Mouse (Mus musculus) liver, embryonic 12.5 days (tissue): ENCODE measurements around the gene Ssc4d. TPM values are rescaled to one million over a fixed set of nuclear protein-coding genes. Genes with fewer than 3 reads are reported as not detected.

Source experiments
- ATAC-seq: fragments of 200-750 bp; cut with Nextera tagmentation; 2 replicates; pipeline ENCODE4 v1.8.0; 2017; ENCODE audit warnings: moderate number of reproducible peaks, mild to moderate bottlenecking, moderate library complexity
- H3K27ac ChIP-seq: fragments of 300-500 bp; sonication (generic); 2 replicates; pipeline ENCODE4 v1.5.1; 2016; ENCODE audit warnings: mild to moderate bottlenecking
- H3K27me3 ChIP-seq: fragments of 300-500 bp; sonication (generic); replicated peaks from 2 replicates; pipeline ENCODE4 v1.6.1; 2016; ENCODE audit warnings: mild to moderate bottlenecking, moderate library complexity
- H3K36me3 ChIP-seq: fragments of 300-500 bp; sonication (generic); 2 replicates; pipeline ENCODE4 v1.6.1; 2016; ENCODE audit warnings: mild to moderate bottlenecking, moderate library complexity
- H3K4me1 ChIP-seq: fragments of 300-500 bp; sonication (generic); 2 replicates; pipeline ENCODE4 v1.6.1; 2016
- H3K4me2 ChIP-seq: fragments of 300-500 bp; sonication (generic); 2 replicates; pipeline ENCODE4 v1.6.1; 2016; ENCODE audit warnings: mild to moderate bottlenecking, moderate library complexity
- H3K4me3 ChIP-seq: fragments of 300-500 bp; sonication (generic); 2 replicates; pipeline ENCODE4 v1.5.1; 2016; ENCODE audit warnings: mild to moderate bottlenecking, moderate library complexity
- H3K9ac ChIP-seq: fragments of 300-500 bp; sonication (generic); 2 replicates; pipeline ENCODE4 v1.6.1; 2016; ENCODE audit warnings: mild to moderate bottlenecking, moderate library complexity
- H3K9me3 ChIP-seq: fragments of 300-500 bp; sonication (generic); replicated peaks from 2 replicates; pipeline ENCODE4 v1.6.1; 2016; ENCODE audit warnings: mild to moderate bottlenecking, moderate library complexity
- WGBS: fragments of 180-500 bp; shearing (Covaris S2); methylation state at CpG from one replicate; pipeline ENCODE4 v1.1.7; 2016; ENCODE audit not compliant: insufficient replicate concordance; 5-methylcytosine and 5-hydroxymethylcytosine counted together
- polyA plus RNA-seq: library from polyadenylated mRNA; unstranded; fragments of >200 nt; fragmentation: Nextera tagmentation; extraction: Ambion mirVana; gene quantifications from 2 replicates; pipeline ENCODE4 v1.2.1, GENCODE M21; 2016

Ssc4d gene
- polyA plus RNA-seq, 1 experiment from 2014 or later = 2.0 TPM

DNA sequence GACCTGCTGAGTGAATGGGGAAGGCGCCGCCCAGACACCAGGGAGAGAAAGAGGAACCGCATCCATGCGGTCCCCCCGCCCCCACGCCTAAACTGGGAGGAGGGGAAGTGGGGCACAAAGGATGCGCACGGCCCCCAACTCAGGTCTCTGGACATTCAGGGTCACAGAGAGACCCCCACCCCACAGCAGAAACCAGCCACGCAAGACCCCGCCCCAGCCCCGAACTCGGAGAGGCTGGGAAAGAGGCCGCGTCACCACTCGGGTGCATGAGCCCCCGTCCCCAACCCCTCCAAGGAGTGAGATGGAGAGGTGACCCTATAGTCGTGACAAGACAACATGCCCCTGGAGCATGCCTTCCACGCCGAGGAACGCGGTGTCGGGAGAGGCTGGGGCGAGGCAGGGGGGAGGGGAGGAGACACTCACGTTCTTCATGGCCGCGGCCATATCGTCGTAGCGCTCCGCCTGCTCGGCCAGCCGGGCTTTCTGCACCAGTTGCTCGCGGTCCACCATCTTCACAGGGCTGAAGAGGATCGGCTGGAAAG lies 40.4 kb downstream of the Ssc4d start:
- peak overlapping the region; percentile 97 for H3K4me3 ChIP-seq
- peak overlapping the region; percentile 85 for H3K4me2 ChIP-seq
- under 1% methylated on average over 35 of the region's 35 CpGs for WGBS
- peak; percentile 65 for ATAC-seq
- no peaks in the 10 kb centered on the region for H3K27me3 ChIP-seq
- H3K9me3 ChIP-seq = no peaks in the 10 kb centered on the region
- H3K9ac ChIP-seq = peak overlapping the region; percentile 95
- H3K36me3 ChIP-seq = peaks cover 35% of the 10 kb centered on the region
- peaks cover 45% of the 10 kb centered on the region for H3K4me1 ChIP-seq
- H3K27ac ChIP-seq = peak overlapping the region; percentile 99

DNA sequence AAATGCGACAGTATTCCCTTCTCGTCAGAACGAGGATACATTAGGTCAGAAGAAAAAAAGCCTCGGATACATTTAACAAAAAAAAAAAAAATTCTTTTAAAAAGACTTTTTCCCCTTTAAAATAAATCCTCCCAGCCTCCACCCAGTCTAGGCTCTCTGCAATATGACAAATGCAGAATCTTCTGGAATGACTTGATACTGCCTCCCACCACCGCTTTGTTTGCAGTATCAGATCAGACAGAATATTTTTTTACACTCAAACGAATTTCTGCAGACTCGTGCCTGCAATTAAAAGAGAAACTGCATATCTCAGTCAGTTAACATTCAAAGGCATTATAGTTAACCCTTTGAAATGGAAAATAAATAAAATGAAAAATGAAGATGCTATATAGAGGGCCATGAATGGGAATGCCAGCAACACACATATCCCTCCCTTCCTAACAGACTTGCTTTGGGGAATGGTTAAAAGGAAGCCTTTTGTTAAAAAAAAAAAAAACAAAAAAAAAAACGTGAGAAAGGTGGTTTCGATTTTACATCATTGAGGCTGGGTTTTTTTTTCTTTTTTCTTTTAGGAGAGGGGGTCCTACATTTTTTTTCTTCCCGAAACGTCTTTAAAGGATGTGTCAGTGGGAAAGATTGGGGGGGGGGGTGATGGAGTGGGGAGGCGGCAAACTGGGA lies 41.0 kb downstream of the Ssc4d start:
- Histone ChIP-seq H3K9ac (peak overlapping the region; percentile 95), H3K27me3 (no peaks in the 10 kb centered on the region), H3K36me3 (peaks cover 40% of the 10 kb centered on the region), H3K4me3 (peak overlapping the region; percentile 97), H3K4me1 (peaks cover 45% of the 10 kb centered on the region), H3K27ac (peak overlapping the region; percentile 99), H3K4me2 (peak overlapping the region; percentile 85), H3K9me3 (no peaks in the 10 kb centered on the region)
- ATAC-seq = no peak
- WGBS = 9% methylated on average over 11 of the region's 12 CpGs

DNA sequence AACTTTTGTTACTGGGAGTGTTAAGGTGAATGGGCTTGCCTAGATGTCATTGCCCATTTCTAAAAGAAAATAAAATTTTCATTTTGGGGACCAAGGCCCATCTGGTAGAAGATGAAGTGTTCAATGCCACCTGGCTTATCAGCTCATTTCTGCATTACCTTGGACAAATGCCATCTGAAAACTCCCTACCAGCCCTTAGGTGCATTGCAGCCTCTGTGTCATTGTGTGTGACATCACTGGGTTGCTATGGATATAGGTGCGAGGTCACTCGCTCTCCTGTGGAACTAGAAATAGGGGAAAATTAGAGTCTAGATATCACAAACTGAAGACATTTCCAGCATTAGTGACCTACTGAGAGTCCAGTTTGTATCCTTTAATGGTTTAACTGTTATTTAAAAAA lies 42.0 kb downstream of the Ssc4d start:
- peaks cover 45% of the 10 kb centered on the region for H3K4me1 ChIP-seq
- H3K27me3 ChIP-seq = no peaks in the 10 kb centered on the region

DNA sequence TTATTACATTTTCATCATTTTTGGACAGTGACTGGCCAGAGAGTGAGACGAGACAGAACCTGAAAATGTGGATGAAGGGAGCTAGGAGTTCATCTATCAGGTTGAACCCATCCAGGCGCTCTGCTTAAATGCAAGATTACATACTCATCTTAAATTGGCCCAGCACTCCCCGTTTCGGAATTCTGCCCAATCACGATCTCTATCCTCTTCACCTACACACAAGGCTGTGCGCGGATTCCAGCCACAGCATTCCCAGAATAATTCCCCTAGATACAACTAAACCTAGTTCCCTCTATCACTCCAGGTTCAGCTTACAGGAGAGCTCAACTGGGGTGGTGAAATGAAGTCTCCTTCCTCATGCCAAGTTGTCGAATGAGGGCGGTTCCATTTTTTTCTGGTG lies 42.8 kb downstream of the Ssc4d start:
- peaks cover 45% of the 10 kb centered on the region for H3K4me1 ChIP-seq
- H3K9ac ChIP-seq = 0 out of 2 replicates have a peak overlapping the region, but pooled peaks have one; percentile 95
- 0 out of 2 replicates have a peak overlapping the region, but pooled peaks have one; percentile 85 for H3K4me2 ChIP-seq
- ATAC-seq = no peak
- WGBS = 83% methylated on average over 9 of the region's 9 CpGs
- peaks cover 58% of the 10 kb centered on the region for H3K36me3 ChIP-seq
- H3K27ac ChIP-seq = no peak overlapping the region
- no peaks in the 10 kb centered on the region for H3K9me3 ChIP-seq
- H3K27me3 ChIP-seq = no peaks in the 10 kb centered on the region
- no peak overlapping the region for H3K4me3 ChIP-seq

More for the DNA sequence above, 42.0 kb downstream of the Ssc4d start:
- Histone ChIP-seq H3K27ac (no peak overlapping the region), H3K4me2 (peak overlapping the region; percentile 85), H3K4me3 (no peak overlapping the region), H3K36me3 (peaks cover 50% of the 10 kb centered on the region), H3K9ac (peak overlapping the region; percentile 95; the same call in 1 of the 2 replicates), H3K9me3 (no peaks in the 10 kb centered on the region)
- ATAC-seq = no peak
- WGBS = 88% methylated on average over 2 of the region's 2 CpGs

DNA sequence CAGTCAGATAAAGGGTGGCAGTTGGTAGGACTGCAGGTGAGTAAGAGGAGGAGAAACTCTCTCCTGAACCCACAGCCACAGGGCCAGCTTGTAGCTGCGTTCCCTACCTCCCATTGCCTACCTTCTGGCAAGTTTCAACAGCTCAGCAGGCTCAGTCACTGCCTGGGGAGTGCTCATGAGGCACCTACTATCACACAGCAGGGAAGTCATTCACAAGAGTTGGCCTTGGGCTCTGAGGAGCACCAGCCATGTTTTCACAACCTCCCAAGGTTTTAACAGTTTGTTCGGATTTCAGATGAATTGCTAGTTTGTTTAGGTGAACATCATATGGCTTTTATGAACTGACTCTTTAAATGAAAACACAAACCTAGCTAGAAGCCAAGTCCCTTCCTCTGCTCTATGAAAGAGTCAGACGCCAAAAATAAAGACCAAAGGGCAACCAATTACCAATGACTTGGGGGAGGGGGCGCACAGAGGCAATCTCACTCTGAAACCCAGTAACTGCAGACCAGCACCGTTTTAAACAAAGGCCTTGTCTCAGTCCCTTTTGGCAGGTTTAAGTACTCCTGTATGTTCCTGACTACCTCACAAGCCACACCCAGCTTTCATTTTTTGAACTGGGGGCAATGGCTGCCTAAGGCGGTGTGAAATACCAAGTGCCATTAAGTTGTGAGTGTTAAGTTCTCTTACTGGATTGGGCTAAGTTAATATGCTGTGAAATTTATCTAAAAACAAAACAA lies 44.5 kb downstream of the Ssc4d start:
- Histone ChIP-seq H3K9me3 (no peaks in the 10 kb centered on the region), H3K27ac (no peak overlapping the region; the same call in 1 of the 2 replicates), H3K27me3 (no peaks in the 10 kb centered on the region), H3K4me1 (peaks cover 35% of the 10 kb centered on the region), H3K4me3 (no peak overlapping the region), H3K4me2 (no peak overlapping the region), H3K9ac (no peak overlapping the region), H3K36me3 (peaks cover 75% of the 10 kb centered on the region)
- no peak for ATAC-seq
- WGBS = 80% methylated on average over 6 of the region's 6 CpGs

DNA sequence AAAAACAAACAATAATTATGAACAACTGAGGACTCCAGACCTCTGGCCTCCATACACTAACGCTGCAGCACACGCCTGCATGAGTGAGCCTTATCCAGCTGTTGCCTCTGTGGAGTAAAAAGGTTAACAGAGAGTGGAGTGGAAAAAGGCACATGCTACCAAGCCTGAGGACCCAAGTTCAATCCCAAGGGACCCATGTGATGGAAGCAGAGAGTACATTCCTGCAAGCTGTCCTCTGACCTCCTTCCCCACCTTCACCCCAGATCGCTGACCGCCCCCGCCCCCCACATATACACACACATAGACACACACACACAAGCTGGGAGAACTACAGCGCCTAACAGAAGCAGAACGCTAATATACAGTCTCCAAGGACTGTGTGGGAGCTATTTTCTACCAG lies 50.4 kb downstream of the Ssc4d start:
- Histone ChIP-seq H3K9me3 (no peaks in the 10 kb centered on the region), H3K9ac (no peak overlapping the region), H3K4me1 (0 out of 2 replicates have a peak, but pooled peaks cover 3% of the 10 kb centered on the region), H3K4me3 (no peak overlapping the region), H3K27me3 (no peaks in the 10 kb centered on the region), H3K4me2 (no peak overlapping the region), H3K36me3 (peaks cover 97% of the 10 kb centered on the region), H3K27ac (no peak overlapping the region)
- ATAC-seq = no peak
- 85% methylated on average over 7 of the region's 7 CpGs for WGBS

DNA sequence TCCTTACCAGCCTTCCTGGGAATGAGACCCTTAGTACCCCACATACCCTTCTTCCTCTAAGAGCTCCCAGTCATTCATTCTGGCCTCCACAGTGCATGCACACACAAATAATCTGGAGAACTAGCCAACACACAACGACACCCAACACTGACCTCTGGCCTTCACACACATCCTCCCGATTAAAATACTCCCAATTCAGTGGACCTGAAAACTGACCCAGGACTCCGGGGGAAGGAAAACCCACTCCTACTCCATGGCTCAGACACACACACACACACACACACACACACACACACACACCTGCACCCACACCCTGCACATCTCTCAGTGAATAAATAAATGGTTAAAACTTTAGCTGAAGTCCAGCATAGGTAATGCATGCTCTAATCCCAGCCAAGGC lies 54.4 kb downstream of the Ssc4d start:
- H3K9me3 ChIP-seq = no peaks in the 10 kb centered on the region
- H3K4me2 ChIP-seq = no peak overlapping the region
- peaks cover 97% of the 10 kb centered on the region for H3K36me3 ChIP-seq
- no peak overlapping the region for H3K27ac ChIP-seq
- WGBS = 86% methylated on average over 3 of the region's 3 CpGs
- peaks cover 20% of the 10 kb centered on the region for H3K4me1 ChIP-seq
- H3K4me3 ChIP-seq = no peak overlapping the region
- H3K27me3 ChIP-seq = no peaks in the 10 kb centered on the region
- no peak for ATAC-seq
- H3K9ac ChIP-seq = no peak overlapping the region; the same call in 1 of the 2 replicates

DNA sequence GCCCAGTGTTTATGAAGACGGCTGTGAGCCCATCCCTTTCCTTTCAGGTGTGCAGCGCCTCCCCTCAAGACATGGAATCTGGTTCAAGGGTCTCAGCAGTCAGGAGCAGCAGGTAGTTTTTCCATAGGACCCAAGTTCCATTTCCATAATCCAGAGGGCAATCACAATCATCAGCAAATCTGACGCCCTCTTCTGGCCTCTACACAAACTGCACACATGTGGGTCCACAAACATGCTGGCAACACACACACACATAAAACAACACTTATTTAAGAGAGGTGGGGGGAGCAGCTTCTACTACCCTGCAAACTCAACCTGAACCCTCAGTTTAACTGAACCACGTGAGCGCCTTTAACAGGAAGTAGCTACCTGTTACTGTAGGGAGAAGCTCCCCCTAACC lies 55.7 kb downstream of the Ssc4d start:
- Histone ChIP-seq H3K9ac (no peak overlapping the region), H3K4me1 (peaks cover 30% of the 10 kb centered on the region), H3K36me3 (peaks cover 98% of the 10 kb centered on the region), H3K9me3 (no peaks in the 10 kb centered on the region), H3K4me3 (no peak overlapping the region), H3K27me3 (no peaks in the 10 kb centered on the region), H3K4me2 (no peak overlapping the region), H3K27ac (no peak overlapping the region)
- no peak for ATAC-seq
- 95% methylated on average over 5 of the region's 5 CpGs for WGBS

DNA sequence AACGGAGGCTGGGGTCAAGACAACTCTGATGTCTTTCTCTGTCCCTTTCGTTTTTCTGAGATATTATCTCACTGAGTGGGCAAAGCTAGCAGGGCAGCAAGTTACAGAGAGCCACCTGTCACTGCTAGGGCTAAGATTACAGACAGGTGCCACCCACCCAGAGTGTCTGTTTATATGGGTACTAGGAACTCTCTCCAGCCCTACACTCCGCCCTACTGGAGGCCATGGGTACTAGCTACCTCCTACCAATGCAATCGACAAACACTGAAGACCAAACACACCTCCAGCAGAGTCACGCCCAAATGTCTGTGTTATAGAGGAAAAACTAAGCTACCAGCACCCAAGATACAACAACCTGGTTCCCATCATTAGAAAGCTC lies 56.3 kb downstream of the Ssc4d start:
- H3K36me3 ChIP-seq = peaks cover 97% of the 10 kb centered on the region

DNA sequence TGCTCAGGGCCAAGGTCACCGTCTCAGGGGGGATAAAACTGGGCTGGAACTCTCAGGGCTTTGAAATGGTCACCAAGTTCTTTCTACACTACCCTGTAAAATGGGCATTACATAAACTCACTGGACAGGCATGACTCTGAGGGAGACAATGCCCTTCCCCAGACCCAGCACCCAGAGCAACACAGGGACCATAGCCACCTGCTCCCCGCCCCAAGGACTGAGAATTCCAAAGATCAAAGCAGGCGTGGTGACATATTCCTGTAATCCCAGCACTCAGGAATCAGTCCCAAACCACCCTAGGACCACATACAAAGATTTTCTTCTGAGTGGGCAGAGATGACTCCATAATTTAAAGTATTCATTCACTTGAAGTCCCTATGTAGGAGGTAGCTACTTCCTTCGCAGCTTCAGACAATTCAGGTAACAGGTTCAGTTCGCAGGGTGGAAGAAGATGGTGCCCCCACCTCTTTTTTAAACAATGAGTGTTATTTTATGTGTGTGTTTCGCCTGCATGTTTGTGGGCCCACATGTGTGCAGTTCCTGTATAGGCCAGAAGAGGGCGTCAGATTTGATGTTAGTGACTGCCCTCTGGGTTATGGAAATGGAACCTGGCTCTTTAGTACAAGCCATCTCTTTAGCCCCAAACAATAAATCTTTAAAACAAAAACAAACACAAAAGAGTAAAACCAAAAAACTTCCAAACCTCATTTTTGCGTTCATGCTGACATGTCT lies 56.8 kb downstream of the Ssc4d start:
- H3K4me3 ChIP-seq = no peak overlapping the region
- H3K4me1 ChIP-seq = peaks cover 37% of the 10 kb centered on the region
- 86% methylated on average over 8 of the region's 8 CpGs for WGBS
- H3K27ac ChIP-seq = no peak overlapping the region
- no peaks in the 10 kb centered on the region for H3K27me3 ChIP-seq
- H3K9me3 ChIP-seq = no peaks in the 10 kb centered on the region
- peaks cover 96% of the 10 kb centered on the region for H3K36me3 ChIP-seq
- H3K4me2 ChIP-seq = no peak overlapping the region
- no peak for ATAC-seq
- no peak overlapping the region for H3K9ac ChIP-seq

More for the DNA sequence above, 56.3 kb downstream of the Ssc4d start:
- no peaks in the 10 kb centered on the region for H3K27me3 ChIP-seq
- H3K4me2 ChIP-seq = no peak overlapping the region
- H3K4me3 ChIP-seq = no peak overlapping the region
- H3K4me1 ChIP-seq = peaks cover 35% of the 10 kb centered on the region
- ATAC-seq = no peak
- H3K9ac ChIP-seq = no peak overlapping the region
- no peaks in the 10 kb centered on the region for H3K9me3 ChIP-seq
- WGBS = 76% methylated on average over 5 of the region's 5 CpGs
- no peak overlapping the region for H3K27ac ChIP-seq

DNA sequence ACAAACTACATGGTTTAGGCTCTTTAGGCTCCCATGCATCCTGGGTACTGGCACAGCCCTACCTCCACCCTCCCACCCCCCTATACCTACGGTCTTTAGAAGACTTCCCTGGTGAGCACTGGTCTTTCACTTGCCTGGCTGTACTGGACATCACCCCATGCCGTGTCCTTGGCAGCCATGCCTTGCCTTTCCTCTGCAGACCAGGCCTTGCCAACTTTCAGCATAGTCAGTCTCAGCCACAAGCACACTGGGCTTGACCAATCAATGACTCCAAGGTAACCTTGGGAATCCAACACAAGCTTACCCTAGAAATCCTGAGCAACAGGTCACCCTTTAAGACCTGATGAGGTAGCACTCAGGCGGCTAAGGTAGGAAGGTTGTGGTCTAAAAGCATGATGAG lies 57.7 kb downstream of the Ssc4d start:
- Histone ChIP-seq H3K4me3 (no peak overlapping the region), H3K4me2 (no peak overlapping the region), H3K9ac (no peak overlapping the region), H3K4me1 (peaks cover 41% of the 10 kb centered on the region), H3K27me3 (no peaks in the 10 kb centered on the region), H3K36me3 (peaks cover 96% of the 10 kb centered on the region), H3K27ac (no peak overlapping the region), H3K9me3 (no peaks in the 10 kb centered on the region)
- WGBS = 86% methylated on average over 3 of the region's 3 CpGs
- ATAC-seq = no peak
